Mouse (Mus musculus) ES-E14 (cell line): ENCODE measurements around the gene Stx16. TPM values are rescaled to one million over a fixed set of nuclear protein-coding genes. Genes with fewer than 3 reads are reported as not detected.

Experiments
- DNase-seq: peaks from one replicate; pipeline ENCODE4 v3.0.0-alpha.2; 2013; ENCODE audit warnings: low read depth, low spot score
- H3K27ac ChIP-seq: 2 replicates; pipeline ENCODE4 v1.5.1; 2012; ENCODE audit warnings: low read depth, mild to moderate bottlenecking, low read length, moderate library complexity, mixed read lengths; ENCODE audit not compliant: poor library complexity, insufficient read depth, severe bottlenecking
- H3K36me3 ChIP-seq: 2 replicates; pipeline ENCODE4 v1.6.1; 2012; ENCODE audit warnings: mild to moderate bottlenecking, low read length, moderate library complexity, mixed read lengths; ENCODE audit not compliant: control insufficient read depth, poor library complexity, insufficient read depth, severe bottlenecking
- H3K4me1 ChIP-seq, 2 experiments: fragments of 150-350 bp in 1 of 2; sonication (generic) in 1 of 2; 2 replicates each; pipeline ENCODE4 v1.6.1; 2012; ENCODE audit warnings: low read length in 2 of 2, mild to moderate bottlenecking in 1 of 2, mixed read lengths in 1 of 2; ENCODE audit not compliant: control insufficient read depth in 2 of 2, insufficient read depth in 2 of 2, poor library complexity in 1 of 2
- H3K4me3 ChIP-seq, 2 experiments: fragments of 150-350 bp in 1 of 2; sonication (generic) in 1 of 2; 2 replicates each; pipeline ENCODE4 v1.5.1; 2012; ENCODE audit warnings: low read length in 2 of 2, low read depth in 1 of 2, mild to moderate bottlenecking in 1 of 2, mixed read lengths in 1 of 2; ENCODE audit not compliant: insufficient read depth in 1 of 2, poor library complexity in 1 of 2, severe bottlenecking in 1 of 2
- H3K9ac ChIP-seq: 2 replicates; pipeline ENCODE4 v1.6.1; 2012; ENCODE audit warnings: low read depth, mild to moderate bottlenecking, low read length, mixed read lengths; ENCODE audit not compliant: poor library complexity, insufficient read depth, severe bottlenecking
- H3K9me3 ChIP-seq: fragments of 150-350 bp; sonication (generic); 2 replicates; pipeline ENCODE4 v1.6.1; 2012; ENCODE audit warnings: low read depth, mild to moderate bottlenecking, low read length; ENCODE audit not compliant: control insufficient read depth, insufficient read depth
- CHD2 ChIP-seq: IDR thresholded peaks from 2 replicates; pipeline ENCODE4 v1.6.1; 2014; ENCODE audit warnings: mild to moderate bottlenecking, low read depth, low read length, inconsistent platforms
- HCFC1 ChIP-seq: IDR thresholded peaks from 2 replicates; pipeline ENCODE4 v1.6.1; 2012; ENCODE audit warnings: low read length, inconsistent platforms, borderline replicate concordance; ENCODE audit not compliant: insufficient read depth
- MAFK ChIP-seq: IDR thresholded peaks from 2 replicates; pipeline ENCODE4 v1.6.1; 2014; ENCODE audit warnings: mild to moderate bottlenecking, low read depth, low read length, inconsistent platforms; ENCODE audit not compliant: insufficient read depth
- ZC3H11A ChIP-seq: IDR thresholded peaks from 2 replicates; pipeline ENCODE4 v1.6.1; 2012; ENCODE audit warnings: low read depth, mild to moderate bottlenecking, inconsistent platforms, low read length, borderline replicate concordance
- ZNF384 ChIP-seq: IDR thresholded peaks from 2 replicates; pipeline ENCODE4 v1.6.1; 2012; ENCODE audit warnings: low read depth, low read length, inconsistent platforms
- in situ Hi-C, 2 experiments: fragments of 600-800 bp; cut with MboI; formaldehyde crosslinking; loops; one replicate each; pipeline ENCODE4 v1.15.1; 2025; ENCODE audit warnings: low sequenced_read_pairs in 2 of 2, inconsistent platforms in 1 of 2; ENCODE audit not compliant: unreplicated experiment in 2 of 2
- total RNA-seq: library from RNA; depleted of rRNA; stranded (reverse); fragments of 300-350 nt; gene quantifications from 2 replicates; pipeline ENCODE4 v1.2.3, GENCODE M21; 2012

Stx16 gene
- total RNA-seq, 1 experiment = 31.4 TPM

DNA sequence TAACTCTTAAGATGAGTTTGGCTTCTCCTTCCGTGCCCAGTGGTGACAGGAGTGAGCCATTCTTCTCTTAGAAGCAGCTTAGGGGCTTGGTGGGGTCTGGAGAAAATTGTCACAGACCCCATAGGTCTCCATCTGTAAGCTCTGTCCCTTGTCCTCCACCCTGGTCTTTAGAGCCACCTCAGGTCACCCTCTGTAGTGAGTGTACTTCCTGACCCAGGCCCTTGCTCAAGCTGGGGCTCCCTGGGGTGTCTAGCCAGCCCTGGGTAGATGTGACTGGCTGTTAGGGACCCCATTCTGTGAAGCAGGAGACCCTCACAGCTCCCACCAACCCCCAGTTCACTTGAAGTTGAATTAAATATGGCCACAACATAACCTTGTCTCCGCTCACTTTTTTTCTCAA is 46.2 kb downstream of the Stx16 start:
- H3K27ac ChIP-seq = no peak overlapping the region
- peaks cover 14% of the 10 kb centered on the region; the same call in 1 of the 2 replicates for H3K36me3 ChIP-seq
- no peaks in the 10 kb centered on the region for H3K9me3 ChIP-seq
- H3K4me3 ChIP-seq = no peak overlapping the region
- no peak for DNase-seq
- no peak overlapping the region for H3K9ac ChIP-seq
- in situ Hi-C loops = no loop called here
- H3K4me1 ChIP-seq = peaks cover 0 to 18% of the 10 kb centered on the region in 2 experiments; a peak in 3 of 4 replicates
- TF ChIP-seq ZNF384 = no peak

DNA sequence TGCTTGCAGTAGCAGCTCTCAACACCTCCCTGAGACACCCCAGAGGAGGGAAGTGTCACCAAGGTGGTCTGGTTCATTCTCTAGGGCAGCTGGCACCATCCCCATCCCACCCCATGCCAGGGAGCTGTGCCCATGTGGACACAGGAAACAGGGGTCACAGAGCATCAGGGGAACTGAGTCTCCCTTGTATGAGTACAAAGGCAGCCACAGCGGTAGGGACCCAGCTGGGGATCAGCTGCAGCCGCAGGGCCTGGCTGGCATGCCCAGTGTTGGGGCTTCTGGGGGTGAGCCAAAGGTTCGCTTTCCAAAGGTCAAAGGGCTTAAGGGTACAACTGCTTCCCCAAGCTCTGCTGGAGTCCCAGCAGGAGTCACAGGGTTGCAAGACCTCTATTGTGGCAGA is 47.6 kb downstream of the Stx16 start:
- in situ Hi-C loops = no loop called here

DNA sequence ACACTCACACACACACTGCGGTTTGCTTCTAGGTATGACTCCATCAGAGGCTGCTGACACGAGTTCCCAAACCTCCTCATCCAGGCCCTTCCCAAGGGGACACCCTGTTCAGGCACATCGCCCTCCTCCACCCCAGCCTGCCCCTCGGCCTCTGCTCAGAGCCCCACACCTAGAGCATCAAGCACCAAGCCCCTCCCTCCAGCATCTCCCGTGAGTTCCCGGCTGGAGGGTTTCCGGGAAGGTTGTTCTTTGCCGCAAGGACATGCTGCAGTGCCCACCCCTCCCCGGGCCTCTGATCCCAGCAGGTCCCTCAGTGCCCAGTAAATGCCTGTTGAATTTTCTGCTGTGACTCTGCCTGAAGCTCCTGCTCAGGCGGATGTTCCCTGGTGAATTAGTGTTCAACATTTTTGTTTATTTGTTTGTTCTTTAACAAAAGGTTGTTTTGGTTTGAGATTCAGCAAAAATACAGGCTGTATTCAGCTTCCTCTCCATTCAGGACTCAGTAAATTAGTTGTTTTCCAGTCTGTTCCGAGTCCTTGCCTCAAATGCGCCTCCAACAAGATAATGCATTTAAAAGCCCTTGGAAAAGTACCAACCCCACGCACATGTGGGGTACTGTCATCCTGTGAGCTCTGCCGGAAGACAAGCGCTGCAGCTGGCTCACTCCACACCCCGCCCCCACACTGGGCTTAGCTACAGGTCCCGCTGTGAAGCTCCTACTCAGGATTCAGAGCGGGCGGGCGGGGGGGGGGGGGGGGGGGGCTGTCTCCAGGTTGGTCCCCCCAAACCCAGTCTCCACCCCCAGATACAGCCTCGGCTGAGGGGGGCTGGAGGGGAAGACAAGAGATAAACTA is 50.6 kb downstream of the Stx16 start:
- DNase-seq = no peak
- no peak overlapping the region for H3K4me3 ChIP-seq
- TF ChIP-seq HCFC1 = no peak
- no peak for TF ChIP-seq ZC3H11A
- TF ChIP-seq CHD2 = no peak
- TF ChIP-seq MAFK = no peak
- no peak for TF ChIP-seq ZNF384

More for the DNA sequence above, 47.6 kb downstream of the Stx16 start:
- TF ChIP-seq CHD2 (no peak), HCFC1 (no peak), MAFK (no peak), ZNF384 (no peak), ZC3H11A (no peak)
- no peak for DNase-seq
- peaks cover 0 to 27% of the 10 kb centered on the region in 2 experiments; a peak in 3 of 4 replicates for H3K4me1 ChIP-seq
- no peak overlapping the region for H3K4me3 ChIP-seq
- no peak overlapping the region for H3K27ac ChIP-seq
- no peaks in the 10 kb centered on the region for H3K9me3 ChIP-seq
- H3K36me3 ChIP-seq = peaks cover 14% of the 10 kb centered on the region; the same call in 1 of the 2 replicates
- H3K9ac ChIP-seq = no peak overlapping the region

DNA sequence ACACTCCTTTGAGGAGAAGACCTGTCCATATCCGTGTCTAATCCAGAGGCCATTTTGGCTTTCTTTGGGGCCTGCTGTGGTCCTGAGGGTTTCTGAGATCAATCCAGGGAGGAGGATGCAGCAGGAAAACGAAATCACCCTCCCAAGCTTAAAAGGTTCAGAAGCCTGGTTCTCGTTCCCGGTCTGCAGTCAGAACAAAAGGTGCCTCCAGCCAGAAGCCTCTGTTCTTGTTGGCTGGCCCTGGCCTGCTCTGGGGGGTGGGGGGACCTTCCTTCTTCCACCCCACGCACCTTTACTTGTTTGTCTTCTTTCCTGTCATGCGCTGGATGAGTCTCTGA is 51.2 kb downstream of the Stx16 start:
- no peak for DNase-seq
- Histone ChIP-seq H3K36me3 (no peaks in the 10 kb centered on the region), H3K4me1 (peaks cover 0 to 20% of the 10 kb centered on the region in 2 experiments; a peak in 3 of 4 replicates), H3K27ac (no peak overlapping the region; the same call in 1 of the 2 replicates), H3K4me3 (no peak overlapping the region), H3K9me3 (no peaks in the 10 kb centered on the region), H3K9ac (peak overlapping the region; percentile 27; the same call in 1 of the 2 replicates)
- in situ Hi-C loops = no loop called here
- no peak for TF ChIP-seq MAFK
- no peak for TF ChIP-seq CHD2

More for the DNA sequence above, 50.6 kb downstream of the Stx16 start:
- Histone ChIP-seq H3K36me3 (peaks cover under 1% of the 10 kb centered on the region; the same call in 1 of the 2 replicates), H3K4me1 (peaks cover 0 to 20% of the 10 kb centered on the region in 2 experiments; a peak in 3 of 4 replicates), H3K27ac (no peak overlapping the region; the same call in 1 of the 2 replicates), H3K9ac (peak overlapping the region; percentile 27; the same call in 1 of the 2 replicates), H3K9me3 (no peaks in the 10 kb centered on the region)
- in situ Hi-C loops = no loop called here

DNA sequence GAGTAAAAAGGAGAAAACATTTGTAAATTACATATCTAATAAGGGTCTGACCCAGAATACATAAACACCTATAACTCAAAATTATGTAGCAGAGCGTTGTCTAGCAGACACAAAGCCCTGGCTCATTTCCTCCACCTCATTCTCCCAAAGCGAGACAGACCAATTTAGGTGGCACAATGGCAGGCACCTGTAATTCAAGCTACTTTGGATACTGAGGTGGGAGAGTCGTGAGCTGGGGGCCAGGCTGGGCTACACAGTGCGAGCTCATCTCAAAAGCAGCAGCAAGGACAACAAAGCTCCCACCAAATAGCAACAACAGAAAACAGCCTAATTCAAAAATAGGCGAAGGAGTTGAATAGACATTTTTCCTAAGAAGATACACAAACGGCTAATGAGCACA is 52.8 kb downstream of the Stx16 start:
- no peak overlapping the region for H3K4me3 ChIP-seq
- in situ Hi-C loops = no loop called here
- H3K9me3 ChIP-seq = no peaks in the 10 kb centered on the region
- H3K36me3 ChIP-seq = no peaks in the 10 kb centered on the region
- DNase-seq = no peak
- no peak overlapping the region for H3K9ac ChIP-seq
- no peak overlapping the region for H3K27ac ChIP-seq
- no peak for TF ChIP-seq ZNF384
- H3K4me1 ChIP-seq = peaks cover 0 to 20% of the 10 kb centered on the region in 2 experiments; a peak in 3 of 4 replicates
